Mouse (Mus musculus) hindbrain, embryonic 13.5 days (tissue): ENCODE data around the gene Dhx32. TPM values are rescaled to one million over a fixed set of nuclear protein-coding genes. Genes with fewer than 3 reads are reported as not detected.
"Not testable (repeated sequence)": the region's sequence is repeated elsewhere in the genome, so short reads cannot be mapped to it uniquely, and the experiment has no call there.

Source experiments
- ATAC-seq: fragments of 200-750 bp; cut with Nextera tagmentation; 2 replicates; pipeline ENCODE4 v1.8.0; 2017; ENCODE audit warnings: moderate TSS enrichment; ENCODE audit not compliant: low FRiP score
- H3K27ac ChIP-seq: fragments of 300-500 bp; sonication (generic); 2 replicates; pipeline ENCODE4 v1.5.1; 2015; ENCODE audit warnings: inconsistent platforms, mild to moderate bottlenecking, moderate library complexity
- H3K27me3 ChIP-seq: fragments of 300-500 bp; sonication (generic); 2 replicates; pipeline ENCODE4 v1.6.1; 2015; ENCODE audit warnings: mild to moderate bottlenecking, inconsistent platforms
- H3K36me3 ChIP-seq: fragments of 300-500 bp; sonication (generic); 2 replicates; pipeline ENCODE4 v1.6.1; 2015; ENCODE audit warnings: mild to moderate bottlenecking, inconsistent platforms
- H3K4me1 ChIP-seq: fragments of 300-500 bp; sonication (generic); replicated peaks from 2 replicates; pipeline ENCODE4 v1.6.1; 2015; ENCODE audit warnings: inconsistent platforms
- H3K4me2 ChIP-seq: fragments of 300-500 bp; sonication (generic); 2 replicates; pipeline ENCODE4 v1.6.1; 2015; ENCODE audit warnings: inconsistent platforms, mild to moderate bottlenecking, moderate library complexity
- H3K4me3 ChIP-seq: fragments of 300-500 bp; sonication (generic); 2 replicates; pipeline ENCODE4 v1.5.1; 2015; ENCODE audit warnings: mild to moderate bottlenecking, inconsistent platforms
- H3K9ac ChIP-seq: fragments of 300-500 bp; sonication (generic); 2 replicates; pipeline ENCODE4 v1.6.1; 2015; ENCODE audit warnings: mild to moderate bottlenecking, inconsistent platforms
- H3K9me3 ChIP-seq: fragments of 300-500 bp; sonication (generic); 2 replicates; pipeline ENCODE4 v1.6.1; 2016; ENCODE audit warnings: inconsistent platforms
- WGBS: fragments of 180-500 bp; shearing (Covaris S2); methylation state at CpG from one replicate; pipeline ENCODE4 v1.1.7; 2015; 5-methylcytosine and 5-hydroxymethylcytosine counted together
- polyA plus RNA-seq: library from polyadenylated mRNA; unstranded; fragments of >200 nt; fragmentation: Nextera tagmentation; extraction: Ambion mirVana; gene quantifications from 2 replicates; pipeline ENCODE4 v1.2.1, GENCODE M21; 2015

Dhx32 gene
- polyA plus RNA-seq, 1 experiment from 2014 or later = 33.3 TPM

- H3K27ac ChIP-seq = no peak overlapping the region
- H3K9me3 ChIP-seq = no peaks in the 10 kb centered on the region
- no peak overlapping the region for H3K4me3 ChIP-seq
- H3K4me1 ChIP-seq = no peaks in the 10 kb centered on the region; the same call in 1 of the 2 replicates
- no peak for ATAC-seq
- no peak overlapping the region for H3K4me2 ChIP-seq
- H3K9ac ChIP-seq = no peak overlapping the region
- peaks cover 84% of the 10 kb centered on the region for H3K36me3 ChIP-seq
- WGBS = 91% methylated on average over 4 of the region's 4 CpGs
- H3K27me3 ChIP-seq = no peaks in the 10 kb centered on the region
Measured at GRCm38 (mm10) chr7:133715387-133715786, 67.1 kb downstream of the Dhx32 start.

GRCm38 (mm10) chr7:133707301-133707700 lies 75.2 kb downstream of the Dhx32 start:
- no peaks in the 10 kb centered on the region for H3K27me3 ChIP-seq
- WGBS = 90% methylated on average over 2 of the region's 2 CpGs
- ATAC-seq = no peak

GRCm38 (mm10) chr7:133703906-133704305 lies 78.6 kb downstream of the Dhx32 start:
- no peak overlapping the region for H3K4me2 ChIP-seq
- H3K4me3 ChIP-seq = no peak overlapping the region
- peaks cover 19% of the 10 kb centered on the region for H3K36me3 ChIP-seq
- H3K9ac ChIP-seq = no peak overlapping the region
- 95% methylated on average over 7 of the region's 7 CpGs for WGBS
- peaks cover 6% of the 10 kb centered on the region for H3K4me1 ChIP-seq
- no peaks in the 10 kb centered on the region for H3K9me3 ChIP-seq
- no peak for ATAC-seq
- H3K27me3 ChIP-seq = no peaks in the 10 kb centered on the region
- no peak overlapping the region for H3K27ac ChIP-seq

More at GRCm38 (mm10) chr7:133707301-133707700, 75.2 kb downstream of the Dhx32 start:
- Histone ChIP-seq H3K9ac (no peak overlapping the region), H3K4me3 (no peak overlapping the region), H3K9me3 (no peaks in the 10 kb centered on the region), H3K4me2 (no peak overlapping the region), H3K4me1 (peaks cover 14% of the 10 kb centered on the region), H3K27ac (no peak overlapping the region), H3K36me3 (peaks cover 7% of the 10 kb centered on the region; the same call in 1 of the 2 replicates)

- no peaks in the 10 kb centered on the region for H3K9me3 ChIP-seq
- H3K4me3 ChIP-seq = no peak overlapping the region
- H3K27ac ChIP-seq = no peak overlapping the region
- H3K4me2 ChIP-seq = no peak overlapping the region
- no peak overlapping the region for H3K9ac ChIP-seq
- ATAC-seq = no peak
- peaks cover 30% of the 10 kb centered on the region for H3K36me3 ChIP-seq
- H3K4me1 ChIP-seq = no peaks in the 10 kb centered on the region
- H3K27me3 ChIP-seq = no peaks in the 10 kb centered on the region
- 93% methylated on average over 10 of the region's 10 CpGs for WGBS
Measured at GRCm38 (mm10) chr7:133702333-133702732, 80.2 kb downstream of the Dhx32 start.

GRCm38 (mm10) chr7:133701366-133701765 lies 81.2 kb downstream of the Dhx32 start:
- no peak overlapping the region for H3K9ac ChIP-seq
- no peak overlapping the region for H3K4me2 ChIP-seq
- no peaks in the 10 kb centered on the region for H3K27me3 ChIP-seq
- no peak overlapping the region for H3K27ac ChIP-seq
- H3K4me3 ChIP-seq = no peak overlapping the region
- 96% methylated on average over 7 of the region's 7 CpGs for WGBS
- H3K4me1 ChIP-seq = no peaks in the 10 kb centered on the region
- ATAC-seq = no peak
- H3K9me3 ChIP-seq = no peaks in the 10 kb centered on the region
- peaks cover 40% of the 10 kb centered on the region for H3K36me3 ChIP-seq

- WGBS = 89% methylated on average over 4 of the region's 4 CpGs
- Histone ChIP-seq H3K9ac (no peak overlapping the region), H3K27me3 (no peaks in the 10 kb centered on the region), H3K36me3 (peaks cover 48% of the 10 kb centered on the region), H3K4me2 (no peak overlapping the region), H3K4me3 (no peak overlapping the region), H3K27ac (no peak overlapping the region), H3K4me1 (no peaks in the 10 kb centered on the region), H3K9me3 (no peaks in the 10 kb centered on the region)
- no peak for ATAC-seq
Measured at GRCm38 (mm10) chr7:133699885-133700284, 82.6 kb downstream of the Dhx32 start.

GRCm38 (mm10) chr7:133698021-133698709 lies 84.4 kb downstream of the Dhx32 start:
- H3K27me3 ChIP-seq = no peaks in the 10 kb centered on the region
- H3K4me1 ChIP-seq = no peaks in the 10 kb centered on the region
- no peak overlapping the region for H3K4me2 ChIP-seq
- 90% methylated on average over 12 of the region's 12 CpGs for WGBS
- no peaks in the 10 kb centered on the region for H3K9me3 ChIP-seq
- H3K9ac ChIP-seq = no peak overlapping the region
- H3K27ac ChIP-seq = no peak overlapping the region
- no peak for ATAC-seq
- H3K36me3 ChIP-seq = peaks cover 48% of the 10 kb centered on the region
- no peak overlapping the region for H3K4me3 ChIP-seq

- Histone ChIP-seq H3K36me3 (peaks cover 52% of the 10 kb centered on the region), H3K9me3 (peaks cover 18% of the 10 kb centered on the region)
- not testable (repeated sequence) for H3K4me1 ChIP-seq, H3K9ac ChIP-seq, H3K4me2 ChIP-seq, H3K4me3 ChIP-seq, H3K27ac ChIP-seq, ATAC-seq, H3K27me3 ChIP-seq
Measured at GRCm38 (mm10) chr7:133685644-133686043, 96.9 kb downstream of the Dhx32 start.

- H3K9ac ChIP-seq = no peak overlapping the region
- H3K27ac ChIP-seq = no peak overlapping the region
- no peak overlapping the region for H3K4me3 ChIP-seq
- no peaks in the 10 kb centered on the region for H3K27me3 ChIP-seq
- H3K36me3 ChIP-seq = peaks cover 43% of the 10 kb centered on the region
- no peak for ATAC-seq
- no peaks in the 10 kb centered on the region for H3K4me1 ChIP-seq
- H3K9me3 ChIP-seq = peaks cover 18% of the 10 kb centered on the region
- H3K4me2 ChIP-seq = no peak overlapping the region
- WGBS = 95% methylated on average over 6 of the region's 6 CpGs
Measured at GRCm38 (mm10) chr7:133684701-133685100, 97.8 kb downstream of the Dhx32 start.

- Histone ChIP-seq H3K4me3 (no peak overlapping the region), H3K27me3 (no peaks in the 10 kb centered on the region), H3K9ac (no peak overlapping the region), H3K9me3 (peaks cover 15% of the 10 kb centered on the region), H3K36me3 (peaks cover 37% of the 10 kb centered on the region), H3K4me2 (no peak overlapping the region), H3K27ac (no peak overlapping the region), H3K4me1 (no peaks in the 10 kb centered on the region)
- no peak for ATAC-seq
- 80% methylated on average over 5 of the region's 5 CpGs for WGBS
Measured at GRCm38 (mm10) chr7:133684110-133684509, 98.4 kb downstream of the Dhx32 start.

GRCm38 (mm10) chr7:133683626-133684025 lies 98.9 kb downstream of the Dhx32 start:
- Histone ChIP-seq H3K27ac (no peak overlapping the region), H3K27me3 (no peaks in the 10 kb centered on the region), H3K36me3 (peaks cover 32% of the 10 kb centered on the region), H3K4me1 (no peaks in the 10 kb centered on the region), H3K9me3 (peaks cover 10% of the 10 kb centered on the region), H3K9ac (no peak overlapping the region), H3K4me2 (no peak overlapping the region), H3K4me3 (no peak overlapping the region)
- ATAC-seq = no peak
- 91% methylated on average over 5 of the region's 5 CpGs for WGBS

- no peak within 1 kb of the TSS for H3K4me3 ChIP-seq
- 92% methylated on average over 3 of the region's 3 CpGs for WGBS
- H3K4me2 ChIP-seq = no peak within 1 kb of the TSS
- ATAC-seq = no peak
- H3K9me3 ChIP-seq = no peaks in the 10 kb centered on the region
- H3K27me3 ChIP-seq = no peaks in the 10 kb centered on the region
- no peaks in the 10 kb centered on the region for H3K4me1 ChIP-seq
- peaks cover 21% of the 10 kb centered on the region for H3K36me3 ChIP-seq
- H3K27ac ChIP-seq = no peak within 1 kb of the TSS
- H3K9ac ChIP-seq = no peak within 1 kb of the TSS
Measured at GRCm38 (mm10) chr7:133679961-133680360, 102.6 kb downstream of the Dhx32 start, which contains the start of gene Mmp21. TSS of gene Mmp21 (minus strand) at chr7:133680061.

GRCm38 (mm10) chr7:133679439-133679838 lies 103.1 kb downstream of the Dhx32 start:
- no peak overlapping the region for H3K4me2 ChIP-seq
- no peak overlapping the region for H3K9ac ChIP-seq
- H3K36me3 ChIP-seq = peaks cover 21% of the 10 kb centered on the region
- no peak overlapping the region for H3K4me3 ChIP-seq
- no peak overlapping the region for H3K27ac ChIP-seq
- no peak for ATAC-seq
- H3K27me3 ChIP-seq = no peaks in the 10 kb centered on the region
- no peaks in the 10 kb centered on the region for H3K4me1 ChIP-seq
- H3K9me3 ChIP-seq = no peaks in the 10 kb centered on the region
- 76% methylated on average over 4 of the region's 4 CpGs for WGBS
